Mouse (Mus musculus) thymus, adult 2 months (tissue): ENCODE data around the gene Zkscan17.

ENCODE experiments used
- CTCF ChIP-seq: fragments of 200-500 bp; IDR thresholded peaks from 2 replicates; pipeline ENCODE4 v1.5.1; 2012; ENCODE audit warnings: mild to moderate bottlenecking, control low read depth, low read length, moderate library complexity, borderline replicate concordance; ENCODE audit not compliant: control insufficient read depth, poor library complexity, insufficient read depth; ENCODE audit errors: extremely low read depth
- POLR2A ChIP-seq: fragments of 200-500 bp; IDR thresholded peaks from 2 replicates; pipeline ENCODE4 v1.6.1; 2012; ENCODE audit warnings: mild to moderate bottlenecking, low read length, control low read depth, moderate library complexity; ENCODE audit not compliant: control insufficient read depth, poor library complexity, insufficient read depth; ENCODE audit errors: extremely low read depth

DNA sequence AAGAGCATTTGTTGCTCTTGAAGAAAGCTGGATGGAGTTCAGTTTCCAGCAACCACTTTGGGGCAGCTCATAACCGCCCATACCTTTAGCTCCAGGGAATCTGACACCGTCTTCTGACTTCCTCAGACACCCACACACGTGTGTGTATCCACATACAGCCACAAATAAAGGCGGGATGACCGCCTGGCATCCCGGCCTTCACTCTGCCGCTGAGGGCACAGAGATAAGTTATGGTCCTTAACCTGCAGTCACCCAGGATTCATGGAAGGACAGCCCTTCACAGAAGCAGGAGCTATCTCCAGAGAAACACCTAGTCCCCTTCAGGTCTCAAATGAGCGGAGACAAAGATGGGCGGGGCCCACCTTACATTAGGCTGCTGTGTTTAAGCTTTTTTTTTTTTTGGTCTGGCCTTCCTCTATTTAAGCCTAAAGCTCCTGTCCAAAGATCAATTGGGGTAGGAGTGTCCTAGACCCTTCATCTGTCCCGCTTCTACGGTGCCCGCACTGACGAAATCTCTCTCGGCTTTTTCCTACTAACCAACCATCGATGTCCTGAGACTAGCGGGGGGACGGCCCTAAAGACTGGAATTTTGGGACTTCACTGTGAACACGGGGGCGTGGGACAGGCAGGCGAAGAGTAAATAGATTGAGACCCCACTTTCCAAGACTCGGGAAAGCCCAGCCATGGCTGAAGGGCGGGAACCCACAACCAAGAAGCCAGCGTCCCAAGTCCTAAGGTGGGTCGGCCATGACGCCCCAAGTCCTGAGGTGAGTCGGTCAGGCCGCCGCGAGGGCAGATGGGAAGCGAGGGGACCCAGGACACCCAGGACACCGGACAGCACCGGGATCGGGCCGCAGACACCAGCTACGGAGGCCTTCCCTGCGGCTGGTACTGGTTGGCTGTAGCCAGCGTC lies 54.9 kb downstream of the Zkscan17 start:
- TF ChIP-seq CTCF (no peak), POLR2A (no peak)
